Mouse (Mus musculus) intestine, embryonic 16.5 days (tissue): ENCODE measurements around the gene Jag1. TPM values are rescaled to one million over a fixed set of nuclear protein-coding genes. Genes with fewer than 3 reads are reported as not detected.

Source experiments
- ATAC-seq: fragments of 200-750 bp; cut with Nextera tagmentation; 2 replicates; pipeline ENCODE4 v1.8.0; 2017; ENCODE audit warnings: moderate TSS enrichment, moderate library complexity
- H3K27ac ChIP-seq: fragments of 300-500 bp; sonication (generic); 2 replicates; pipeline ENCODE4 v1.5.1; 2014; ENCODE audit warnings: mild to moderate bottlenecking, low read length
- H3K27me3 ChIP-seq: fragments of 300-500 bp; sonication (generic); replicated peaks from 2 replicates; pipeline ENCODE4 v1.6.1; 2014; ENCODE audit warnings: low read length, control low read depth, mixed read lengths; ENCODE audit not compliant: control insufficient read depth, insufficient read depth
- H3K36me3 ChIP-seq: fragments of 300-500 bp; sonication (generic); 2 replicates; pipeline ENCODE4 v1.6.1; 2014; ENCODE audit warnings: low read length, control low read depth; ENCODE audit not compliant: control insufficient read depth, insufficient read depth
- H3K4me1 ChIP-seq: fragments of 300-500 bp; sonication (generic); 2 replicates; pipeline ENCODE4 v1.6.1; 2014; ENCODE audit warnings: low read length, control low read depth, mixed read lengths; ENCODE audit not compliant: control insufficient read depth, insufficient read depth
- H3K4me2 ChIP-seq: fragments of 300-500 bp; sonication (generic); 2 replicates; pipeline ENCODE4 v1.6.1; 2014; ENCODE audit warnings: low read depth, low read length, control low read depth
- H3K4me3 ChIP-seq: fragments of 300-500 bp; sonication (generic); 2 replicates; pipeline ENCODE4 v1.5.1; 2014; ENCODE audit warnings: mild to moderate bottlenecking, low read length
- H3K9ac ChIP-seq: fragments of 300-500 bp; sonication (generic); 2 replicates; pipeline ENCODE4 v1.6.1; 2014; ENCODE audit warnings: low read depth, low read length
- H3K9me3 ChIP-seq: fragments of 300-500 bp; sonication (generic); 2 replicates; pipeline ENCODE4 v1.6.1; 2016; ENCODE audit warnings: low read length, control low read depth; ENCODE audit not compliant: control insufficient read depth
- WGBS: fragments of 180-500 bp; shearing (Covaris S2); extraction: QIAGEN DNeasy Blood & Tissue Kit; methylation state at CpG from one replicate; pipeline ENCODE4 v1.1.7; 2014; 5-methylcytosine and 5-hydroxymethylcytosine counted together
- polyA plus RNA-seq: library from polyadenylated mRNA; unstranded; fragments of >200 nt; fragmentation: Nextera tagmentation; extraction: Ambion mirVana; gene quantifications from 2 replicates; pipeline ENCODE4 v1.2.1, GENCODE M21; 2015

Jag1 gene
- polyA plus RNA-seq, 1 experiment from 2014 or later: 5.1 TPM

DNA sequence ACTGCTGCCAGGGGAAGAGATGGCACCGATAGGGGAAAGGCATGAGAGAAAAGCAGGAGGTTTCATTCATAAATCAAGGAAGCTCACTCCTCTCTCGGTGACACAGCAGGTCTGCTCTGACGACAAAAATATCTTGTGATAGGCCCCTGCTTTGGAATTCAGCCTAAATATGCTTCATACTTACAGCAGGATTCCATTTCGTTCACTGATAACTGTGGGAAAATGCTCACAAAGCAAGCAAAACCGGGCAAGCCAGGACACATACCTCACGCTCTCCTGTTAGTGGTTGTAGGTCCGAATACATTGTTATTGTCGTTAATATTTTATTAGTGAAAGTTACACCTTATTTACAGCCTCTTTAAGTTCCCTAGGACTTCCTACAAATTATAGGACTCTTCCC lies 8.5 kb downstream of the Jag1 start:
- Histone ChIP-seq H3K4me2 (no peak overlapping the region), H3K4me3 (no peak overlapping the region), H3K27ac (no peak overlapping the region), H3K27me3 (no peaks in the 10 kb centered on the region), H3K36me3 (no peaks in the 10 kb centered on the region), H3K9me3 (no peaks in the 10 kb centered on the region), H3K9ac (no peak overlapping the region), H3K4me1 (peaks cover 17% of the 10 kb centered on the region; the same call in 1 of the 2 replicates)
- no peak for ATAC-seq
- 56% methylated on average over 8 of the region's 8 CpGs for WGBS

DNA sequence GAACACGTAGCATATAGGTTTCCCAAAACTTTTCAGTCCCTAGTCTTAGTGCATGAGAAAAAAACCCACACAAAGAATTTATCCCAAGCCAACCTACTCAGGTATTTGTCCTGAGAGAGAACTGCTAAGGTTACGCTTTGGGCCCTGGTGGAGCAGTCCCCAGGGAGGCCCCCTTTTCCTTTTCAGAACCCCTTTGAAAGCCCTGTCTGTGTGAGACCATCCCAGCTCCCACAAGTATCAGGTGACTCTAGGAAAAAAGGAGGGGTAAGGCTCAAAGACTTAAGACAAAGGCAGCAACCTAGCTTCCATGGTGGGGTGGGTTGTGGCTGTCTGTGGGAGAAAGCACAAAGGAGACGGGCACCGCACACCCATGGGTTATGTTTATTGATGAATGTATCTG lies 9.2 kb downstream of the Jag1 start:
- no peak overlapping the region for H3K27ac ChIP-seq
- no peak overlapping the region for H3K4me3 ChIP-seq
- no peak overlapping the region for H3K4me2 ChIP-seq
- H3K9ac ChIP-seq: no peak overlapping the region
- ATAC-seq: no peak
- no peaks in the 10 kb centered on the region for H3K9me3 ChIP-seq
- 74% methylated on average over 4 of the region's 4 CpGs for WGBS
- no peaks in the 10 kb centered on the region for H3K36me3 ChIP-seq
- peaks cover 15% of the 10 kb centered on the region; the same call in 1 of the 2 replicates for H3K4me1 ChIP-seq
- H3K27me3 ChIP-seq: no peaks in the 10 kb centered on the region

DNA sequence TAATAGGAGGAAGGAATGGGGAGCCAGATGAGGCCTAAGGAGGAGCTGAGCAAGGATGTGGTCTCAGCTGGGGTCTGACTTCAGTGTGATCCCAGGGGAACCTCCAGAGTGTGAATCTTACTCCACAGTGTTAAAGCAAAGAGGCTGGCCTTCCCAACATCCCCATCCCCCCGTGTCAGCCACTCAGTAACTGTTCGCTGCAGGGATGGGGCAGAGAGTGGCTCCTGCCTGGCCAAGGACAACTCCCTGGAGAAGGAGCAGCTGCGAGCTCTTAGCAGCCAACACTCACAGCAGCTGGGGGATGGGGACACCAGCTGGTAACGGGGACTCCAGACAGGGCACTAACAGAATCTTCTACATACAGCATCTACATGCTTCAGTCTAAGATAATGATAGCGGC lies 15.4 kb downstream of the Jag1 start:
- Histone ChIP-seq H3K27me3 (no peaks in the 10 kb centered on the region), H3K4me3 (no peak overlapping the region), H3K9me3 (no peaks in the 10 kb centered on the region), H3K4me2 (no peak overlapping the region), H3K9ac (no peak overlapping the region), H3K36me3 (no peaks in the 10 kb centered on the region), H3K4me1 (0 out of 2 replicates have a peak, but pooled peaks cover 3% of the 10 kb centered on the region), H3K27ac (no peak overlapping the region)
- WGBS: 52% methylated on average over 5 of the region's 5 CpGs
- ATAC-seq: peak; percentile 58

DNA sequence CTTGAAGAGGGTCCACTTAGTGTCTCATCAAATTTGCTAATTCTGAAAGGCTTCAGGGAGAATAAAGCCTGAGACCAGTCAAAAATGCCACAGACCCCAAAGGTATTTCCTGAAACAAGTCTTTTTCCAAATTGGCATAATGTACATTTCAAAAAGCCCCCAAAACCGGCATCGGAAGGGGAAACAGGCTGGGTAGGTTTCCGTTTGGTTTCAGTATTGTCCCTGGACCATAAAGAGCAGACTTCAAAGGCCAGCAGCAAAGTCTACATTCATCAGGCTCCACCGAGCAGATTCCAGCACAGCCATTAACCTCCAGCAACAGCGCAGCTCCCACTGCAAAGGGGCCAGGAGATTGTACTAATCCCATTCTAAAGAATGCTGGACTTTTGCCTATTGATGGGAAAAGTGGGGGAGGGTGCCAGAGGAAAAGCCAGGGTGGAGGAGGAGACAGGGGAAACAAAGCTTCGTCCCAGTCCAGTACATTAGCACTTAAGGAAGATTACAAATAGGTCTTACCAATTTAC lies 17.2 kb downstream of the Jag1 start:
- Histone ChIP-seq H3K27me3 (no peaks in the 10 kb centered on the region), H3K9me3 (no peaks in the 10 kb centered on the region), H3K4me3 (no peak overlapping the region), H3K9ac (no peak overlapping the region), H3K4me2 (no peak overlapping the region), H3K36me3 (peaks cover 2% of the 10 kb centered on the region; the same call in 1 of the 2 replicates), H3K27ac (no peak overlapping the region), H3K4me1 (0 out of 2 replicates have a peak, but pooled peaks cover 3% of the 10 kb centered on the region)
- ATAC-seq: no peak
- WGBS: 26% methylated on average over 6 of the region's 6 CpGs

DNA sequence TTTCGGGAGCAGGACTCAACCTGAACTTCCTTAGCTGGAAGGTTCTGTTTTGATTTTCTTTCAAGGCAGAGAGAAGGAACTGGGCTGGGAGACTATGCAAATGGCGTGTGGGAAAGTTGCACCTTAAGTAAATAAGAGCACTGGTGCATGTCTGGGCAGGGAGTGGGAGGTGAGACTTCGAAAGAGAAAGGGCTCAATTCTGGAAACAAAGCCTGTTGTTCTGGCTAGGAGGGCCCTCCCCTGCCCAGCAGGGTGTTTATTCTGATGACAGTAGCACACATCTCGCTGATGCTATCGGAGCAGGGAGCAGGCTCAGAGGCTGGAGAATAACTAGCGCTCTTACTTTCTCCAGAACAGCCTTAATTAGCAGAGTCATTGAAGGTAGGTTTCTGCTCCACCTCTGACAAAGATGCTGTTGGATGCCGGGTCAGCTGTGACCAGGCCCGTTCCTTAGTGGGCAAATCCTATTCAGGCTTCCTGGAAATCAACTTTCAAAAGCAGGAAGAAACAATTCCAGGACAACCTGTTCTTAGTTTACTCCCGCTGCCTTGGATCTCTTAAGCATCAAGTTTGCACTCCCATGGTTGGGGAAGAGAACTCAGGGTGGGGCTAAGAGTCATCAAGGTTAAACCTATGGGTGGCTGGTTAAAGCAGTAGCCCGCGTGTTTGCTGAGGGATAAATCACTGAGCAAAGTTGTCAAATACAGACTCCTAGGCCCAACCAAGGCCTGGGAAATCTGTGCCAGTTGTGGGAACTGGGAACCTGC lies 18.0 kb downstream of the Jag1 start:
- Histone ChIP-seq H3K9ac (no peak overlapping the region), H3K27me3 (no peaks in the 10 kb centered on the region), H3K4me1 (0 out of 2 replicates have a peak, but pooled peaks cover 3% of the 10 kb centered on the region), H3K4me3 (no peak overlapping the region), H3K4me2 (no peak overlapping the region), H3K36me3 (peaks cover 3% of the 10 kb centered on the region; the same call in 1 of the 2 replicates), H3K9me3 (no peaks in the 10 kb centered on the region), H3K27ac (no peak overlapping the region; the same call in 1 of the 2 replicates)
- ATAC-seq: peak; percentile 34; the same call in 1 of the 2 replicates
- 43% methylated on average over 11 of the region's 11 CpGs for WGBS

DNA sequence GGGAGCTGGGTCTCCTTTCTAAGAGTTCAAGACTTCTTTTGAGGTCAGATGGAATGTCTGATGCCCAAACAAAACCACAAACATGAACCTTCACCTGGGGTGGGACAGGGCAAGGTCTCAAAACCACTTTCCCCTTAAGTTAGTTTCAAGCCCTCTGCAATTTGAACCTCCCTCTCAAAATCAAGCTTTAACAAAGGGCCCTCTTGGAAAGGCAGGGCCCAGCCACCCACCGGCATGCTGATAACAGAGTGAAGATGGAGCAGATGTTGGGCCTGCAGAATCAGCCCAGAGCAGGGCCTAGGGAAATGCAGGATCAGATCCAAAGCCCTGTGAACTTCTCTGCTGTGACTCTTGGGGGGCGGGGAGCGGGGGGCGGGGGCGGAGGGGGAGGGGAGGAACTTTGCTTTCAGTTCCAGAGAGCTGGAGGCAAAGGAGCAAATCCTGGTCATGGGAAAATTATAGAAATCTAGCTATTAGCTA lies 19.4 kb downstream of the Jag1 start:
- Histone ChIP-seq H3K9ac (no peak overlapping the region), H3K36me3 (peaks cover 7% of the 10 kb centered on the region; the same call in 1 of the 2 replicates), H3K4me2 (no peak overlapping the region), H3K9me3 (no peaks in the 10 kb centered on the region), H3K27ac (no peak overlapping the region), H3K4me3 (no peak overlapping the region), H3K27me3 (no peaks in the 10 kb centered on the region), H3K4me1 (0 out of 2 replicates have a peak, but pooled peaks cover 3% of the 10 kb centered on the region)
- 45% methylated on average over 4 of the region's 5 CpGs for WGBS
- ATAC-seq: 0 out of 2 replicates have a peak, but pooled peaks have one; percentile 26

DNA sequence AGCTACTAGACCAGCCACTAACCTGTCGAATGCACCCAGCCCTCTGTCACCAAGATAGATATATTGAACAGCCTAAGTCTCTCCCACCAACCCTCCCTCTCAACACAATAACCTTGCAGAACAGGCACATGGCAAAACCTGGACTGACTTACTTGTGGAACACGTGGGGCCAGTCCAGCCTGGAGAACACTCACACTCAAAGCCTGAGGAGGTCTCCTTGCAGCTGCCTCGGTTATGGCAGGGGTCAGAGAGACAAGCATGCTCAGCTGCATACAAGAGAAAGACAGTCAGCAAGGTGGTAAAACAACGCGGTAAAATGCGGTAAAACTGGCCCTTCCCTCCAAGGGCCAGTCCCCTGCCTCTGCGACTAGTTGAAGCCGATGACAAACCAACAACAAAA lies 22.1 kb downstream of the Jag1 start:
- Histone ChIP-seq H3K4me3 (no peak overlapping the region), H3K4me1 (0 out of 2 replicates have a peak, but pooled peaks cover 2% of the 10 kb centered on the region), H3K27ac (no peak overlapping the region), H3K4me2 (no peak overlapping the region), H3K36me3 (peaks cover 14% of the 10 kb centered on the region; the same call in 1 of the 2 replicates), H3K9me3 (no peaks in the 10 kb centered on the region), H3K9ac (no peak overlapping the region), H3K27me3 (no peaks in the 10 kb centered on the region)
- no peak for ATAC-seq
- WGBS: 79% methylated on average over 8 of the region's 8 CpGs

DNA sequence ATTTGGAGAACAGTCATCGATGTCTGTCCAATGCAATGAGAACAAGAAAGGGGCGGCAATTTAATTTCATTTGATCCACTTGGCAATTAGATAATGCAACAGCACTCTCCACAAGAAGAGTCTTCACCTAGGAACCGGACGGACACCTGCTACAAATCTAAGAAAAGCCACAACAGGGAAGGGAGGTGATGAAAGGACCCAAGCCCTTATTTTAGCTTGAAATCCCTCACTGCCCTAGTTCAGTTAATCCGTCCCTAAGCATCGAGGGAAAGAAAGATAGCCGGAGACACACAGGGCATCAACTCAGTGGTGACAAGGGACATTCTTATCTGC lies 23.2 kb downstream of the Jag1 start:
- no peak overlapping the region for H3K4me3 ChIP-seq
- ATAC-seq: no peak
- H3K9me3 ChIP-seq: no peaks in the 10 kb centered on the region
- H3K4me2 ChIP-seq: no peak overlapping the region
- H3K36me3 ChIP-seq: peaks cover 17% of the 10 kb centered on the region; the same call in 1 of the 2 replicates
- no peaks in the 10 kb centered on the region for H3K27me3 ChIP-seq
- WGBS: 84% methylated on average over 7 of the region's 7 CpGs
- H3K27ac ChIP-seq: no peak overlapping the region
- no peak overlapping the region for H3K9ac ChIP-seq
- no peaks in the 10 kb centered on the region for H3K4me1 ChIP-seq

DNA sequence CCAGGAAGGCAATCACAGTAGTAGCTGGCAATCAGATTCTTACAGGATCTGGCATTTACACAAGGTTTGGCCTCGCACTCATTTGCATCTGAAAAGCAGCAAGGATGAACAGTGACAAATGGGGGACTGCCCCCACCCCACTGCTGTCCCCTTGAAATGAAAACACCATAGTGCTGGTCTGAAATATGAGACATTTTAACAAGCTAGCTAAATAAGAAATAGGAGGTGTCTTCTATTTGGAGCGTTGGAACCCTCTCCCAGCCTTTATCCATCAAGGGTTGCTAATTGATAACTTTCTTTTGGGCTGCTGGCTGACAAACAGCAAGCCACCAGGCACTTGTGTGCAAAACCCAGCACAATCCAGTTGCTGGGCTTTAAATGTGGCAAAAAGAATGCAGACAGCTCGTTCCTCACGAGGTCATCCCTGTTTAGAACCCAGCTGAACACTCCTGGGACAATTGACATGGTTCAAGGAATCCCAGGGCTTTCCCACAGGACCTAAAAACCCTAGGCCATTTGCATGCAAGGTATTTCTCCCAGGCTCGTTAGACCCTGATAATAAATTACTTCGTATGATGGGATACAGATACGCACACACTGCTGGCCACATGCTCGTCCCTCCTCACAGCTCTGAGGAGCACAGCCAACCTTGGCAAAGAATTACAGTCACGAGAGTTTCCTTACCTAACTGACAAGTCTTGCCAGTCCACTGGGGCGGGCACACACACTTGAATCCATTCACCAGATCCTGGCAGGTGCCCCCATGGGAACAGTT lies 23.7 kb downstream of the Jag1 start:
- Histone ChIP-seq H3K36me3 (peaks cover 19% of the 10 kb centered on the region), H3K4me3 (no peak overlapping the region), H3K9ac (no peak overlapping the region), H3K4me1 (no peaks in the 10 kb centered on the region), H3K9me3 (no peaks in the 10 kb centered on the region), H3K27me3 (no peaks in the 10 kb centered on the region), H3K4me2 (no peak overlapping the region), H3K27ac (no peak overlapping the region)
- ATAC-seq: no peak
- WGBS: 57% methylated on average over 10 of the region's 10 CpGs
